Comparison of ENCODE assay signal across 8 mouse cellular contexts in genomic region chr14:25633539-25634300, GRCm38 (mm10).
DNase-seq lines count a peak whose midpoint lies in the region; ATAC-seq lines count a peak whose summit lies in the region.

No protein-coding gene starts in this region.

- no peaks in the 10 kb centered on the region for H3K27me3 ChIP-seq in forebrain, embryonic 12.5 days
- no peaks in the 10 kb centered on the region for H3K27me3 ChIP-seq in hindbrain, embryonic 14.5 days (ENCODE audit: control insufficient read depth, insufficient read depth, low read length)

- peaks cover 57% of the 10 kb centered on the region for H3K36me3 ChIP-seq in forebrain, embryonic 12.5 days (replicated peaks)
- peaks cover 41% of the 10 kb centered on the region for H3K36me3 ChIP-seq in hindbrain, embryonic 14.5 days (replicated peaks; ENCODE audit: control insufficient read depth, insufficient read depth)

- no peak overlapping the region for H3K4me2 ChIP-seq in forebrain, embryonic 12.5 days
- no peak overlapping the region for H3K4me2 ChIP-seq in hindbrain, embryonic 14.5 days (replicated peaks)

- WGBS in forebrain, embryonic 12.5 days = 71% methylated on average over 14 of the region's 14 CpGs
- 48% methylated on average over 14 of the region's 14 CpGs for WGBS in hindbrain, embryonic 14.5 days

- H3K27ac ChIP-seq in forebrain, embryonic 12.5 days = peak overlapping the region; percentile 43
- peak overlapping the region; percentile 77 for H3K27ac ChIP-seq in hindbrain, embryonic 14.5 days

- no peak for ATAC-seq in frontal cortex, adult (ENCODE audit: low TSS enrichment)
- no peak for ATAC-seq in forebrain, embryonic 12.5 days (ENCODE audit: low FRiP score)
- ATAC-seq in hindbrain, embryonic 14.5 days (ENCODE audit: low FRiP score) = peak; percentile 59; the same call in 1 of the 2 replicates

- peak; percentile 54 to 62 for DNase-seq in frontal cortex, postnatal 36 days (ENCODE audit: low spot score in 2 of 2)
- peak; percentile 25 for DNase-seq in MN1 (ENCODE audit: low spot score)
- peak; percentile 60 for DNase-seq in hindbrain, embryonic 14.5 days (ENCODE audit: low spot score)
- peak; percentile 37 to 42 for DNase-seq in right cerebral cortex, postnatal 36 days (ENCODE audit: low spot score in 2 of 2)
- no peak for DNase-seq in gastrocnemius, postnatal 10 days
- DNase-seq in kidney, adult 8-10 months = no peak

- no peak overlapping the region for H3K9ac ChIP-seq in forebrain, embryonic 12.5 days
- H3K9ac ChIP-seq in hindbrain, embryonic 14.5 days = peak overlapping the region; percentile 9; the same call in 1 of the 2 replicates

- H3K4me3 ChIP-seq in forebrain, embryonic 12.5 days (replicated peaks) = no peak overlapping the region
- H3K4me3 ChIP-seq in hindbrain, embryonic 14.5 days (replicated peaks; ENCODE audit: low read length) = no peak overlapping the region

- H3K4me1 ChIP-seq in forebrain, embryonic 12.5 days = peaks cover 61% of the 10 kb centered on the region
- peaks cover 40% of the 10 kb centered on the region for H3K4me1 ChIP-seq in hindbrain, embryonic 14.5 days (replicated peaks; ENCODE audit: control insufficient read depth, insufficient read depth, low read length)

- no peaks in the 10 kb centered on the region for H3K9me3 ChIP-seq in forebrain, embryonic 12.5 days
- no peaks in the 10 kb centered on the region for H3K9me3 ChIP-seq in hindbrain, embryonic 14.5 days (ENCODE audit: control insufficient read depth, low read length)

Comparison
In these comparisons a context has a peak if more than half of its experiments do, and no peak if none do; other contexts are left out.
1. DNase-seq: peak in frontal cortex, postnatal 36 days (2 of 2), MN1 (single experiment), hindbrain, embryonic 14.5 days (single experiment) and right cerebral cortex, postnatal 36 days (2 of 2); none in gastrocnemius, postnatal 10 days (single experiment) and kidney, adult 8-10 months (0 of 2).